Mouse (Mus musculus) MEL (cell line): ENCODE measurements around the gene Grin2b.

Source experiments
- BHLHE40 ChIP-seq: IDR thresholded peaks from 2 replicates; pipeline ENCODE4 v1.6.1; 2012; ENCODE audit warnings: low read depth, mild to moderate bottlenecking, inconsistent platforms, low read length, improper control_type of control experiment, borderline replicate concordance
- CHD2 ChIP-seq: IDR thresholded peaks from 2 replicates; pipeline ENCODE4 v1.6.1; 2011; ENCODE audit warnings: low read length, improper control_type of control experiment
- CTCF ChIP-seq, 3 experiments: IDR thresholded peaks in 2 of 3; conservative IDR thresholded peaks in 1 of 3; 2 replicates each; pipeline ENCODE4 v1.5.1; 2011 to 2012; ENCODE audit warnings: low read length in 3 of 3, low read depth in 2 of 3, mild to moderate bottlenecking in 2 of 3, improper control_type of control experiment in 1 of 3, inconsistent platforms in 1 of 3, mixed read lengths in 1 of 3, moderate library complexity in 1 of 3; ENCODE audit not compliant: control insufficient read depth in 1 of 3, insufficient read depth in 1 of 3, poor library complexity in 1 of 3, severe bottlenecking in 1 of 3
- GABPA ChIP-seq: IDR thresholded peaks from 2 replicates; pipeline ENCODE4 v1.6.1; 2012; ENCODE audit warnings: low read depth, mild to moderate bottlenecking, inconsistent platforms, low read length, improper control_type of control experiment, moderate library complexity
- KAT2A ChIP-seq: conservative IDR thresholded peaks from 2 replicates; pipeline ENCODE4 v1.6.1; 2012; ENCODE audit warnings: low read depth, low read length, improper control_type of control experiment, inconsistent platforms
- MAFK ChIP-seq: IDR thresholded peaks from 2 replicates; pipeline ENCODE4 v1.6.1; 2011; ENCODE audit warnings: low read depth, mild to moderate bottlenecking, low read length, improper control_type of control experiment, borderline replicate concordance
- MAZ ChIP-seq: IDR thresholded peaks from 2 replicates; pipeline ENCODE4 v1.6.1; 2012; ENCODE audit warnings: low read depth, mild to moderate bottlenecking, inconsistent platforms, low read length, improper control_type of control experiment
- TAL1 ChIP-seq: IDR thresholded peaks from 2 replicates; pipeline ENCODE4 v1.6.1; 2012; ENCODE audit warnings: mild to moderate bottlenecking, inconsistent platforms, low read length, moderate library complexity, mixed read lengths
- TCF12 ChIP-seq: IDR thresholded peaks from 2 replicates; pipeline ENCODE4 v1.6.1; 2014; ENCODE audit warnings: low read depth, mild to moderate bottlenecking, inconsistent platforms, low read length, improper control_type of control experiment, moderate library complexity
- UBTF ChIP-seq: IDR thresholded peaks from 2 replicates; pipeline ENCODE4 v1.6.1; 2012; ENCODE audit warnings: low read depth, mild to moderate bottlenecking, inconsistent platforms, low read length, improper control_type of control experiment, moderate library complexity, borderline replicate concordance; ENCODE audit not compliant: insufficient read depth
- ZKSCAN1 ChIP-seq: IDR thresholded peaks from 2 replicates; pipeline ENCODE4 v1.6.1; 2012; ENCODE audit warnings: low read depth, mild to moderate bottlenecking, inconsistent platforms, low read length, improper control_type of control experiment, moderate library complexity

DNA sequence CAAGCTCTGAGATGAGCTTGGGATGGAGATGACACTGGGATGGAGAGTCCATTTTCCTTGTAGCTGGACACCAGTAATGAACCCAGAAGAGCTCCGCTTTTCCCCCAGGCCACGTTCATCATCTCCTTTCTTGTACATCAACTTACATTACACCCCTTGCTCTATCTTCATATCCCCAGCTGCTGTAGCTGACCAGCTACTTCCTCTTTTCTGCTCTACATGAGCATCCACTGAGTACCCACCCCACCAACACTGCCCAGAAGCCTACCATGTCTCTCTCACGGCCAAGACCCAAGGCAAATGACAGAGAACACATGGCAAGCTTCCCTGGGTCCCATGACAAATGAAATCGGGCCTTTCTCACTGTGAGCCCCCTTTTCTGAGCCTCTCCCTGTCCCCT is 161.8 kb downstream of the Grin2b start:
- TF ChIP-seq MAFK (no peak), CTCF (IDR thresholded peaks at IDR 0.05 in 2 of 3, conservative IDR thresholded peaks at IDR 0.05 in 1 of 3; ENCODE audit: control insufficient read depth in 1 of 3, insufficient read depth in 1 of 3, low read depth in 2 of 3, low read length in 3 of 3, poor library complexity in 1 of 3, severe bottlenecking in 1 of 3) (no peak), GABPA (no peak), CHD2 (no peak), KAT2A (no peak), ZKSCAN1 (no peak), TAL1 (no peak), MAZ (no peak), TCF12 (no peak), BHLHE40 (no peak), UBTF (no peak)
